Mouse (Mus musculus) forebrain, embryonic 12.5 days (tissue): ENCODE results near the gene Thsd7b. TPM values are rescaled to one million over a fixed set of nuclear protein-coding genes. Genes with fewer than 3 reads are reported as not detected.

Experiments used
- ATAC-seq: fragments of 200-750 bp; cut with Nextera tagmentation; 2 replicates; pipeline ENCODE4 v1.8.0; 2017; ENCODE audit warnings: moderate TSS enrichment; ENCODE audit not compliant: low FRiP score
- H3K27ac ChIP-seq: fragments of 300-500 bp; sonication (generic); 2 replicates; pipeline ENCODE4 v1.5.1; 2016; ENCODE audit warnings: mild to moderate bottlenecking
- H3K27me3 ChIP-seq: fragments of 300-500 bp; sonication (generic); 2 replicates; pipeline ENCODE4 v1.6.1; 2016; ENCODE audit warnings: mild to moderate bottlenecking
- H3K36me3 ChIP-seq: fragments of 300-500 bp; sonication (generic); replicated peaks from 2 replicates; pipeline ENCODE4 v1.6.1; 2016; ENCODE audit warnings: mild to moderate bottlenecking
- H3K4me1 ChIP-seq: fragments of 300-500 bp; sonication (generic); 2 replicates; pipeline ENCODE4 v1.6.1; 2016
- H3K4me2 ChIP-seq: fragments of 300-500 bp; sonication (generic); 2 replicates; pipeline ENCODE4 v1.6.1; 2016; ENCODE audit warnings: mild to moderate bottlenecking, moderate library complexity
- H3K4me3 ChIP-seq: fragments of 300-500 bp; sonication (generic); replicated peaks from 2 replicates; pipeline ENCODE4 v1.5.1; 2016; ENCODE audit warnings: mild to moderate bottlenecking
- H3K9ac ChIP-seq: fragments of 300-500 bp; sonication (generic); 2 replicates; pipeline ENCODE4 v1.6.1; 2016; ENCODE audit warnings: mild to moderate bottlenecking
- H3K9me3 ChIP-seq: fragments of 300-500 bp; sonication (generic); 2 replicates; pipeline ENCODE4 v1.6.1; 2016
- WGBS: fragments of 180-500 bp; shearing (Covaris S2); methylation state at CpG from one replicate; pipeline ENCODE4 v1.1.7; 2016; 5-methylcytosine and 5-hydroxymethylcytosine counted together
- polyA plus RNA-seq: library from polyadenylated mRNA; unstranded; fragments of >200 nt; fragmentation: Nextera tagmentation; extraction: Ambion mirVana; gene quantifications from 2 replicates; pipeline ENCODE4 v1.2.1, GENCODE M21; 2016

The Thsd7b gene
- polyA plus RNA-seq, result 6.6 and 7.7 TPM in 2 replicates

DNA sequence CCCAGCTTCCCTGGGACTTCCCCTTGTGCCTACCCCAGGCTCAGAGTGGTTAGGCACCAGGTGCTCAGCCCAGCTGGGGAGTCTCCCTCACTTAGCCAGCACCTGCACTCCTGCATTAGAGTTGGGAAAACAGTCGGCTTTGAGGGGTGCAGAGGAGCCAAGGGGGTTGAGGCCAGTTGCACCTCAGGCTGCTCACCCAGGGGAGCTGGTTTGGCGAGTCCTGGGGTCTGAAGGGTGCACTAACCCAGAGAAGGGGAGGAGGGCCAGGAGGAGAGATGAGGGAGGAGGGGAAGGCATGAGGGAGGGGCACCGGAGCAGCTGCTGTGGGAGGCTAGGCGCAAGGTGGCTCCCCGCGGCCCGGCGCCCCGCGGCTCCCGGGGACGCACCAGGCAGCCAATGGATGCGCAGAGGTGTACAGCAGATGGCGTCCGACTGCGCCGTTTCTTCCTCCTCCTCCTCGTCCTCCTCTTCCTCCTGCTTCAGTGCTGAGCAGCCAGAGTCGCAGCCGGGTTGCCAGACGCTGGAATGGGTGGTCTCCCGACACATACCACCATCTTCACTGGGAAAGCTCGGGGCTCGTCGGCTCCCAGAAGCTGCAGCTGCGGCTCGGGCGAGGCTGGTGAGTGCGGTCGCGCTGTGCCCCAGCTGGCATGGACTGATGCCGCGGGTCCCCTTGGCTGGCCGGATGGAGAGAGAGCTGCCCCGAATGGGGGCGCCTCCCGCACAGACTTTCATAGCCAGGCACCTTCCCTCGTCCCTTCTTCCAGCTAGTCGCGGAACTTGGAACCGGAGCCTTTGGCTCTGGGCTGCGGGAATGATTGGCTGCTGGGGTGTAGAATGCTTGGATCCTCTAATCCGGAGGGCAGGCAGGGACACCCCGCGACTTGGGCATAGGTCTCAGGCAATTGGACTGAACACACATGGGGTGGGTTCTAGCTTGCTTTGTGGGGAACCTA, at the start of gene Thsd7b:
Thsd7b (plus strand) TSS at position 321 of the 956 bp plus-strand sequence.
- WGBS, result under 1% methylated on average over 45 of the region's 45 CpGs
- peaks cover 11% of the 10 kb centered on the region; the same call in 1 of the 2 replicates for H3K4me1 ChIP-seq

GRCm38 (mm10) chr1:129244292-129244691, 28.8 kb upstream of the Thsd7b start:
- no peak overlapping the region for H3K4me3 ChIP-seq
- no peaks in the 10 kb centered on the region for H3K27me3 ChIP-seq
- H3K9ac ChIP-seq, result no peak overlapping the region
- no peaks in the 10 kb centered on the region for H3K36me3 ChIP-seq
- no peaks in the 10 kb centered on the region for H3K9me3 ChIP-seq
- no peaks in the 10 kb centered on the region for H3K4me1 ChIP-seq
- 57% methylated on average over 3 of the region's 3 CpGs for WGBS
- ATAC-seq, result peak; percentile 80
- H3K4me2 ChIP-seq, result no peak overlapping the region
- H3K27ac ChIP-seq, result no peak overlapping the region

More for the DNA sequence above, at the start of gene Thsd7b:
- no peaks in the 10 kb centered on the region for H3K9me3 ChIP-seq
- H3K36me3 ChIP-seq, result no peaks in the 10 kb centered on the region
- H3K4me3 ChIP-seq, result peak within 1 kb of the TSS; percentile 57
- no peak within 1 kb of the TSS for H3K27ac ChIP-seq
- H3K27me3 ChIP-seq, result peaks cover 20% of the 10 kb centered on the region
- peak within 1 kb of the TSS; percentile 88 for H3K4me2 ChIP-seq
- peak; percentile 91 for ATAC-seq
- H3K9ac ChIP-seq, result peak within 1 kb of the TSS; percentile 61

- no peak for ATAC-seq
- Histone ChIP-seq H3K9me3 (no peaks in the 10 kb centered on the region), H3K36me3 (no peaks in the 10 kb centered on the region), H3K4me3 (no peak overlapping the region), H3K4me1 (no peaks in the 10 kb centered on the region), H3K9ac (no peak overlapping the region), H3K27me3 (no peaks in the 10 kb centered on the region), H3K27ac (no peak overlapping the region), H3K4me2 (no peak overlapping the region)
- WGBS, result 85% methylated on average over 6 of the region's 6 CpGs
Measured at GRCm38 (mm10) chr1:129250704-129251443, 22.2 kb upstream of the Thsd7b start.

DNA sequence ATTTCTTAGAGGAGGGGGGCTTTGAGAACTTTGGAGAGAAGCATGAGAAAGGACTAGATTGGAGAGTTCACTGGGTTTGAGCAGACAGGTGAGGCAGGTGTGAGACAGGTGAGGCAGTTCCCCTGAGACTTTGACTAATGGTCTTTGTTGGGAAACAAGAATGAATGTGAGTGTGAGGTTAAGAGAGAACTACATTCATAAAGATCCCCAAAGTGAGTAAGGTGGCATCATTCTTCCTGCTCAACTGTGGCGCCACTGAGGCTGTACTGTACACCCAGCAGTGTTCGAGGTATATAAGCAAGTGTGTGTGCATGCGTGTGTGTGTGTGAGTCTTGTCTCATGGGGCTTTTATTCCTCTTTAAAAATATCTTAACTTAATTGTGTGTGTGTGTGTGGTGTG, 6.4 kb upstream of the Thsd7b start:
- H3K4me2 ChIP-seq, result no peak overlapping the region
- H3K36me3 ChIP-seq, result no peaks in the 10 kb centered on the region
- H3K9me3 ChIP-seq, result no peaks in the 10 kb centered on the region
- H3K9ac ChIP-seq, result no peak overlapping the region
- no peaks in the 10 kb centered on the region for H3K4me1 ChIP-seq
- 94% methylated on average over 3 of the region's 3 CpGs for WGBS
- no peak overlapping the region for H3K4me3 ChIP-seq
- H3K27me3 ChIP-seq, result no peaks in the 10 kb centered on the region
- H3K27ac ChIP-seq, result no peak overlapping the region
- no peak for ATAC-seq

DNA sequence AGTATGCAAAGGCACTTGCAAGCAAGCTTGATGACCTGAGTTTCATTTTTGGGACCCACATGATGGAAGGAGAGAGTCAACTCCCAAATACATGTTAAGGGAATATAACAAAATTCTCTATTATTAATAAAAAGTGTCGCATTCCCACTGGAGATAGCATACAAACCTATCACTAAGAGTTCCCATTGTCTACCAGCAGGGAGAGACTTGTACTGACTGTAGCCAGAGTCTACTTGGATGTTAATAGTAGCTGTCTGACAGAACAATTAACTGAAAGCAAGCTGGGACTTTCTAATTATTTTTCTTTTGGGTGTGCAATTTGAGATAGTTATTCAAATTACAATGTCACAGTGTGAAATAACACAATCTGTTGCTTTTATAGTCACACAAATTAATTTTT, 31.1 kb downstream of the Thsd7b start:
- 94% methylated on average over 1 of the region's 1 CpGs for WGBS

DNA sequence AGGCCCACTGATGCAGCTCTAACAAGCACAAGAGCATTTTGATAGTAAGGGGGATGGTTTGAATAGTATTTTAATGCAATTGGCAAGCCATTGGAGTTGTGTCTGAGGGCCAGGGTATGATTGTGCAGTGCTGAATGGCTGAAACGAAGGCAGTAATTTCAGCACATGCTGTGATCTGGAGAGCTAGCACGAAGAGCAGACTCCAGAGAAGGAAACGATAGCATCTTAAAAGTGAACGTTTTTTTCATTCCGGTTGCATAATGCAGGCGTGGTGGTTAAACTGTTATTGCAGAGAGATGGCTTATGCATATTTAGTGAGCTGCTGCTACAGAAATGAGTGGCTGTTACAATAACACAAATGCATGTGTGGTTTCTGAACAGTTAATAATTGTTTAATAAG, 51.3 kb downstream of the Thsd7b start:
- 62% methylated on average over 6 of the region's 6 CpGs for WGBS
- Histone ChIP-seq H3K4me1 (no peaks in the 10 kb centered on the region), H3K4me2 (no peak overlapping the region), H3K27ac (no peak overlapping the region), H3K27me3 (no peaks in the 10 kb centered on the region), H3K9me3 (no peaks in the 10 kb centered on the region), H3K9ac (no peak overlapping the region), H3K4me3 (no peak overlapping the region), H3K36me3 (no peaks in the 10 kb centered on the region)
- ATAC-seq, result peak; percentile 68; the same call in 1 of the 2 replicates

More for the DNA sequence above, 31.1 kb downstream of the Thsd7b start:
- no peaks in the 10 kb centered on the region; the same call in 1 of the 2 replicates for H3K4me1 ChIP-seq
- H3K27ac ChIP-seq, result no peak overlapping the region
- H3K4me2 ChIP-seq, result no peak overlapping the region
- ATAC-seq, result no peak
- H3K27me3 ChIP-seq, result no peaks in the 10 kb centered on the region
- H3K9ac ChIP-seq, result no peak overlapping the region
- no peak overlapping the region for H3K4me3 ChIP-seq
- H3K36me3 ChIP-seq, result no peaks in the 10 kb centered on the region
- H3K9me3 ChIP-seq, result no peaks in the 10 kb centered on the region

- no peak overlapping the region for H3K9ac ChIP-seq
- 54% methylated on average over 2 of the region's 2 CpGs for WGBS
- no peaks in the 10 kb centered on the region for H3K4me1 ChIP-seq
- no peaks in the 10 kb centered on the region for H3K36me3 ChIP-seq
- H3K27me3 ChIP-seq, result no peaks in the 10 kb centered on the region
- H3K4me2 ChIP-seq, result no peak overlapping the region
- no peak for ATAC-seq
- no peak overlapping the region for H3K4me3 ChIP-seq
- H3K9me3 ChIP-seq, result no peaks in the 10 kb centered on the region
- H3K27ac ChIP-seq, result no peak overlapping the region
Measured at GRCm38 (mm10) chr1:129324798-129325197, 51.7 kb downstream of the Thsd7b start.

GRCm38 (mm10) chr1:129356631-129357030, 83.5 kb downstream of the Thsd7b start:
- no peaks in the 10 kb centered on the region for H3K9me3 ChIP-seq
- no peak overlapping the region for H3K9ac ChIP-seq
- WGBS, result 67% methylated on average over 6 of the region's 6 CpGs
- H3K4me1 ChIP-seq, result peaks cover 13% of the 10 kb centered on the region
- 0 out of 2 replicates have a peak, but pooled peaks have one; percentile 37 for ATAC-seq
- H3K4me2 ChIP-seq, result no peak overlapping the region
- H3K27ac ChIP-seq, result no peak overlapping the region
- H3K36me3 ChIP-seq, result no peaks in the 10 kb centered on the region
- no peaks in the 10 kb centered on the region for H3K27me3 ChIP-seq
- H3K4me3 ChIP-seq, result no peak overlapping the region

DNA sequence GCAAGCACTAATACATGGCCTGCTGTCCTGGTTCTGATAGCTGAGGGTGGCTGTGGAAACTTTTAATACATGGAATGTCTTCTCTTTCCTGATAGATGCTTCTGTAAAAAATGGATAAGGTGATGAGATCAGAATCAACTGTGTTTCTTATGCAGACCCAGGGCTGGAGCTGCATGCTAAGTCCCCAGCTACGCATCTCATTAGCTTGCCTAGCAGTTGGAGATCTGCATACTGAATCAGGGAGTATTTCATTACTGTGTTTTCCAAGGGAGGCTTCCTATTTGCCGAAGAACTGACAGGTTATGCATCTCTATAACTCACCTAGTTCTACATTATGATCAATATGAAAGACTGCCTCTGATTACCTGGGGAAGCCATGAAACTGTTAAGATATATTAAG, 84.3 kb downstream of the Thsd7b start:
- Histone ChIP-seq H3K4me2 (no peak overlapping the region), H3K27me3 (no peaks in the 10 kb centered on the region), H3K4me3 (no peak overlapping the region), H3K36me3 (no peaks in the 10 kb centered on the region), H3K4me1 (peaks cover 13% of the 10 kb centered on the region), H3K27ac (no peak overlapping the region), H3K9ac (no peak overlapping the region), H3K9me3 (no peaks in the 10 kb centered on the region)
- 61% methylated on average over 2 of the region's 2 CpGs for WGBS
- peak; percentile 90 for ATAC-seq

DNA sequence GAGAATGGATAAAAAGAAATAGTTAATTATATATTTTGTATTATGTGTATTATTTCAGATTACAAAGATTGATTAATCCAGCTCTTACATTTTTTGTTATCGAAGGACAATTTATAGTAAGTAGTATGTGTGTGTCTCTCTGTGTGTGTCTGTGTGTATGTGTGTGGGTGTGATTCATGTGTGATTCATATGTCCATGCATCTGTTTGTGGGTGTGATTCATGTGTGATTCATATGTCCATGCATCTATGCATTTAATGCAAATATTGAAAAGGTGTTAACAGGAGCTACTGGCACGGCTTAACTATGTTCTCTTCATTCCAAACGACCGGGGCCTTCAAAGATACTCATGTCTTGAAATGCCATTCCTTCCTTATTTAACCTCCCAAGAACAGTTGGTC, 90.3 kb downstream of the Thsd7b start:
- no peak for ATAC-seq
- Histone ChIP-seq H3K27me3 (no peaks in the 10 kb centered on the region), H3K9ac (no peak overlapping the region), H3K4me2 (no peak overlapping the region), H3K4me1 (peaks cover 3% of the 10 kb centered on the region; the same call in 1 of the 2 replicates), H3K9me3 (no peaks in the 10 kb centered on the region), H3K36me3 (no peaks in the 10 kb centered on the region), H3K4me3 (no peak overlapping the region), H3K27ac (no peak overlapping the region)
- 92% methylated on average over 4 of the region's 4 CpGs for WGBS

DNA sequence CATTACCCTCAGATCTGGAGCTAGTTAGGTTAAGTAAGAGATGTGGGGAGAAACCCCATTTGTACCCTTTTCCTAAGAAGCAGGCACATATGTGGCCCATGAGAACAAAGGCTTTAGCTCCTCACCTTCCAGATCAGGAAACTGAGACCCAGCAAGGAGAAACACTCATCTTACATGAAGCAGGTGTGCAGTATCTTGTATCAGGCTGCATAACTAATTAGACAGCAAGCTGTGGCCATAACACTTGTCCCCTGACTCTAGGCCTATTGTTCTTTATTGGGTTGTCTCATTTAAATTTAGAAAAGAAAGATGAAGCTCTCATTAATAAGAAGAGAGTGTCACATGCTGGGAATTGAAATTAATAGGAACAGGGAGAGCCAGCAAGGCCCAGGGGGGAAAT, 91.7 kb downstream of the Thsd7b start:
- peaks cover 3% of the 10 kb centered on the region; the same call in 1 of the 2 replicates for H3K4me1 ChIP-seq
- H3K27ac ChIP-seq, result peak overlapping the region; percentile 31; the same call in 1 of the 2 replicates

GRCm38 (mm10) chr1:129365590-129365989, 92.5 kb downstream of the Thsd7b start:
- no peaks in the 10 kb centered on the region for H3K27me3 ChIP-seq
- H3K9me3 ChIP-seq, result no peaks in the 10 kb centered on the region
- WGBS, result 77% methylated on average over 1 of the region's 1 CpGs
- H3K4me2 ChIP-seq, result no peak overlapping the region
- no peak overlapping the region for H3K9ac ChIP-seq
- ATAC-seq, result no peak
- no peak overlapping the region for H3K27ac ChIP-seq
- H3K36me3 ChIP-seq, result no peaks in the 10 kb centered on the region
- peaks cover 3% of the 10 kb centered on the region; the same call in 1 of the 2 replicates for H3K4me1 ChIP-seq
- no peak overlapping the region for H3K4me3 ChIP-seq

More for the DNA sequence above, 91.7 kb downstream of the Thsd7b start:
- H3K9ac ChIP-seq, result no peak overlapping the region
- 0 out of 2 replicates have a peak, but pooled peaks have one; percentile 17 for ATAC-seq
- H3K4me2 ChIP-seq, result no peak overlapping the region
- H3K4me3 ChIP-seq, result no peak overlapping the region
- no peaks in the 10 kb centered on the region for H3K36me3 ChIP-seq
- H3K27me3 ChIP-seq, result no peaks in the 10 kb centered on the region
- H3K9me3 ChIP-seq, result no peaks in the 10 kb centered on the region
